Mouse (Mus musculus) spleen, postnatal 10 days (tissue): ENCODE measurements around the gene Acvr2b.
"Not testable (repeated sequence)": the region's sequence is repeated elsewhere in the genome, so short reads cannot be mapped to it uniquely, and the experiment has no call there.

Source experiments
- DNase-seq, 2 experiments: peaks; one replicate each; pipeline ENCODE4 v3.0.0; 2021 to 2022; ENCODE audit warnings: low spot score in 2 of 2

Gene Acvr2b

DNA sequence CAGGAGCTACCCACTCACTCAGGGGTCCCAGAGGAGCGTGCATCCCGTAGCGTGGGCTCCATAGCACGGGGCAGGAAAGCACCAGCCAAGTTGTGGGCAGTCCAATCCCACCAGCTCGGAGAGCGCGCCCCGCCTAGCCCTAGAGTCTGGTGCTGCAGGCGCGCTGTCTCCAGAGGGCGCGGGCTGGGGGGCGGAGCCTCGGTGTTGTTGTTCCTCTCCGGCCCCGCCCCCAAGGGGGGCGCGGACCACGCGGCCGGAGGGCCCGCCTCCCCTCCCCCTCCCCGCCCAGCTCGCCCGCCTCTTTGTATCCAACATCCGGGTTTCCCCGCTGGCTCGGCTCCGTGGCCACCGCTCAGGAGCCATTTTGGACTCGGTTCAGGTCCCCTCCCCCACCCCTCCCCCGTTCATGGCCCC lies at the start of gene Acvr2b:
Acvr2b (plus strand) TSS at position 318 of the 414 bp plus-strand sequence.
- peak; percentile 29 to 86 for DNase-seq

DNA sequence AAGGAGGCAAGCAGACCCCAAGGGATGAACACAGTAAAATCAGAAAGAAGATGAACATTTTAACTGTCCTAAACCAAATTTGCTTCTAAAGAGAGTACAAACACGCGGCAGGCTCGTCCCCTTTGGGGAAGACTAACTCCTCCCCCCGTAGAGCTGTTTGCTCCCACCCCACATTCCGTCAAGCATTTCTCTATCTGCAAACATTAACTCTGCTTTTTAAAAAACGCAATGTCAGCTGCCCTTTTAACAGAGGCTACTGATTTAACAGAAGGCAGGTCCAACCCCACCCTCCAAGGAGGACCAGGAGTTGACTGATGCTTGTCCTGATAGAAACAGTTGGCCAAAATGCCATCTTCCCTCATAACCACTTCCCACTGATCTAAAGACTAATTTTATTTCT lies 48.0 kb upstream of the Acvr2b start:
- no peak for DNase-seq

DNA sequence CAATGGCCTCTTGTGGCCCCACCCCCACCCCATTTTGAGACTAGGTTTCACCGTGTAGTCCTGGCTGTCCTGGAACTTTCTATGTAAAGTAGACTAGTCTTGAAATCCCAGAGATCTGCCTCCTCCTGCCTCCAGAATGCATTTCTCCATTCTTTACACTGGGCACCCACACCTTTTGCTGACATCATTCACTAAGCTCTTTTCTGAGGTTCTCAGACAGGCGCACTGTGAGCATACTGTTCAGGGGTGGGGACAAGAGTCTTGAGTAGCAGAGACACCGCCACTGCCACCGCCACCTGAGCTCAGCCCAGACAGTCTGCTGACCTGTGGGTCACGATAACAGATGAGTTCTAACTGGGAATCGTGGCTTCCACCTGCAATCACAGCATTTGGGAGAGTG lies 46.0 kb upstream of the Acvr2b start:
- DNase-seq, result no peak

DNA sequence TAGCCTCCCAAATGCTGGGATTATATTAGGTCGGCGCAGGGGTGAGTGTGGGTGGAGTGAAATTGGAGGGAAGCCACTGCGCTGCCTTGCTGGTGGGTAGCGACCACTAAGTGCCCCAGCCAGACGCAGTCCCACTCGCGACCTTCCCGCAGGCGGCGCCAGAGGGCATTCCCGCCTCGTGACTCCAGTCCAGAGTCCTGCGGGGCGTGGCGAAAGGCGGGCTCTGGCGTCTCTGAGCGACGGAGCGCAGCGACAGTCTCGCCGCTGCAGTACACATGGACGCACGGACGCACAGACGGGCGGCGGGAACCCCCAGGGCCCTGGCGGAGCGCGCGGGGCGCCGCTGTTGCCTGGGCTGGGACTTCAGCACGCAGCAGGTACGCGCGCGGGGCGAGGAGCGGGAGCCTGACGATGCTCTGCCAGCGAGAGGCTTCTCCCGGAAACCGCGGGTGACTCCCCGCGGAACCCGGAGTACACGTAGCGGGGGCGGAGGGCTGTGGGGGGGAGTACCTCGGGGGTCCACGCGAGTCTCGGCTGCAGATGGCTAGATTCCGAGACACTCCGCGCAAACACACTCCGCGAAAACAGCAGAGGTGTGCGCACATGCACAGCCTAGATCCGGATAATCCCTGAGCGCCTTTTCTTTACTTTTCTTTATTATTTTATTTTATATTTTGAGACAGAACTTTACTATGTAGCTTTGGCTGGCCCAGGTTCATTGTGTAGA lies 44.4 kb upstream of the Acvr2b start, which contains the start of gene Xylb:
Xylb (plus strand) TSS at position 51 of the 727 bp plus-strand sequence.
- peak; percentile 78 to 92 for DNase-seq

DNA sequence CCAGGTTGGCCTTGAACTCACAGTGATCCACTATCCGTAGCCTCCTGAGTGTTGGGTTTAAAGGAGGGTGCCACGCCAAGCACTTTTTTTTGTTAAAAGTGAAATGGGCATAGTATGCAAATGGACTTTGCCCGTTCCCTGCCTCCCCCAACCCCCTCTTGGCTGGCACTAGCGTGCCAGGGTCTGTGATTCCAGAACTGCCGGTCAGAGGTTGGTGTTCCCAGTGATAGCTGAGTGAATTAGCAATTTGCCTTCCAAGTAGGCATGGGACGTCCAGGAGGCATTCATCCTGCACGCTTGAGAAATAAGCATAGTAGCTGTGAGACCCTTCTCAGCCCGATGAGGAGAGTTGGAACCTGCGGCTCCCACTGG lies 43.9 kb upstream of the Acvr2b start:
- no peak for DNase-seq

DNA sequence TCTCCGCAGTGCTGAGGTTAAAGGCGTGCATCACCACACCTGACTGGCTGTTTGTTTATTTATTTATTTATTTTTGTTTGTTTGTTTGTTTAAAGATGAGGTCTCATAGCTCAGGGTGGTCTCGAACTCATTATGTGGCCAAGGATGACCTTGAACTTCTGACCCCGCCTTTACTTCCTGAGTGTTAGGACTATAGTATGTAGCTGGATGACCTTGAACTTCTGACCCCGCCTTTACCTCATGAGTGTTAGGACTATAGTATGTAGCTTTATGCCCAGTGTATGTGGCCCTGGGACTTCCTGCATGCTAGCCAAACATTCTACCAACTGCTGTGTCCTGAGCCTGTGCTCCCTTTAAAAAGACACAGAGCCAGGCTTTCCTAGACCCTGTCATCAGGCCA lies 40.5 kb upstream of the Acvr2b start:
- DNase-seq, result no peak

DNA sequence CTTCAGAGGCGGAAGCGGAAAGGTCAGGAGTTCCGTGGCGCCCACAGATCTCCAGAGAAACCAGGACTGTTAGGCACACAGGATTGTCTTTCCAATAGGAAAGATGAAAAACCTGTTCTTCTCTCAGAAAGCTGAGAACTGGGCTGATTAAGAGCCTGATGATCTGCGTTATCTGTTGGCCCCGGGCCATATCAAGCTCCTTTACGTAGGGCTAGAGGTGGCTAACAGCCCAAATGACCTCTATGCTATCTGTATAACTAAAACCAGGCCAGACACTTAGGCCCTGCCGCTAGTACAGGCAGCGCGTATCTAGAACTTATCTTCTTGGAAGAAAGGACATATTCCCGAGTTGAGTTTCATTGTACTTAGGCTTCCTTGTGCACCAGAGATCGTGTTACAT lies 38.7 kb upstream of the Acvr2b start:
- no peak for DNase-seq

DNA sequence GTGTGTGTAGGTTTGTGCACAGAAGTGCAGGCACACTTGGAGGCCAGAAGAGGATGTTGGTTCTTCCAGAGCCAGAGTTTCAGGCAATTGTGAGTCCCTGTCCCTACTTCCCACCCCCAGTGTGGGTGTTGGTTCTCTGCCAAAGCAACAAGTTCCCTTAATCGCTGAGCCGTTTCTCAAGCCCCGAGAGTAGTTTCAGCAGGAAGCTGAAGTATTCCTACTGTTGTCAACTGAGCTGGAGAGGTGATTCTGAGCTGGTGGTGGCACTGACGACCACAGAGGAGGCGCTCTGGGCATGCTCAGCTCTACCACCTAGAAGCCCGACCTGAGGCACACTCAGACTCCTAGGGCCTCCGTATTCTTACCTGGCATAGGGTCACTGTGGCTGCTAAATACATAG lies 36.6 kb upstream of the Acvr2b start, which contains the start of gene Slc22a14:
Slc22a14 (minus strand) TSS at position 270 of the 400 bp plus-strand sequence.
- no peak for DNase-seq

DNA sequence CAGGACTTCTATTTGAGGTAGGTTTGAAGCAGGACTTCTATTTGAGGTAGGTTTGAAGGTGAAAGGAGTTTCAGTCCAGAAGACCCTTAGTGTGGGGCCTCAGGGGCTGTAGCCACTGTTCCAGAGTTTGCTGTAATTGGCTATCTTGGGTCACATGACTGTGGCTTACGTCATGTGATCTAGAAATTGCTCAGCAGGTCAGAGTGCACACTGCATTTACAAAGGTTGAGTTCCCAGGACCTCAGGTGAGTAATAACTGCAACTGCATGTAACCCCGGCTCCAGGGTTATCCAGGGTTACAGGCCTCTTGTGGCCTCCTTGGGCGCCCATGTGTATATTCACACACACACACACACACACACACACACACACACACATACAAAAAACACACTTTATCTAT lies 33.6 kb upstream of the Acvr2b start:
- no peak for DNase-seq

DNA sequence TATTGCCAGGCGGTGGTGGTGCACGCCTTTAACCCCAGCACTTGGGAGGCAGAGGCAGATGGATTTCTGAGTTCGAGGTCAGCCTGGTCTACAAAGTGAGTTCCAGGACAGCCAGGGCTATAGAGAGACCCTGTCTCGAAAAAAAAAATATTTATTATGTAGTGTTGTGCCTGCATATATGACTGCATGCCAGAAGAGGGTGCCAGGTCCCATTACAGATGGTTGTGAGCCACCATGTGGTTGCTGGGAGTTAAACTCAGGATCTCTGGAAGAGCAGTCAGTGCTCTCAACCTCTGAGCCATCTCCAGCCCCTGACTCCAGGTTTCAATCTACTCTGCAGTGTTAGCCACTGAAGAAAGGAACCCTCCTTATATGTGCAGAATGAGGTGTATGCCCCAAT lies 31.1 kb upstream of the Acvr2b start:
- DNase-seq, result not testable (repeated sequence)

DNA sequence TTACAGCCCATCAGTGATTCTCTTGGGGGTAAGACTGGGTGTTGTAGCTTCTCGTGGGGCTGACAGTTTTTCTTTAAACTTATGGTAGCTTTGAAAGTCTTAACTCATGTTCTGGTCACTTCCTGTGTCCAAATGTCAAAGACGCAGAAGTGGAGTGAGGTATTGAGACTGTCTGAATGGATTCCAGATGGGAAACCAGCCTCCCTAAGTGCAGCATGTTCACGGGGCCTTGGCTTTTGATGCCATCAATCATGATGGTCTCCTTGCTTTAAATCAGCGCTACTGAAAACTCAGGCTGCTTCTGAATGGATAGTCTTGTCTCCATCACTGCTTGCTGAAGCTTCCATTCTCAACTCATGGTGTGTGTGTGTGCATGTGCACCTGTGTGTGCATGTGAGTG lies 30.7 kb upstream of the Acvr2b start:
- DNase-seq, result no peak

DNA sequence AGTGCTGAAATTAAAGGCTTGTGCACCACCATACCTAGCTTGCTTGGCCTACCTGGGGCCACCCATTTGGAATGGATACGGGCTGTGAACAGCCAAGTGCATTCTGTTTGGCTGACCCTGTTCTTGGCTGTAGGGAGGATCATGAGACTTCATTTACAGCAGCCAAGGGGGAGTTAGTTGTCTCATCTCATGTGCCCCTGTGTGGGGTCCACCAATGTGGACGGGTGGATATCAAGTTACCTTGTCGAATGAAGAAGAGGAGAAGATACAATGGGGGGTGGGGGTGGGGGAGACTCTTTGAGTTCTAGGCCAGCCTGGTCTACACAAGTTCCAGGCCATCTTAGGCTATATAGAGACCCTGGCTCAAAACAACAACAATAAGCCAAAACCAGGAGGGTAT lies 26.9 kb upstream of the Acvr2b start:
- DNase-seq, result no peak

DNA sequence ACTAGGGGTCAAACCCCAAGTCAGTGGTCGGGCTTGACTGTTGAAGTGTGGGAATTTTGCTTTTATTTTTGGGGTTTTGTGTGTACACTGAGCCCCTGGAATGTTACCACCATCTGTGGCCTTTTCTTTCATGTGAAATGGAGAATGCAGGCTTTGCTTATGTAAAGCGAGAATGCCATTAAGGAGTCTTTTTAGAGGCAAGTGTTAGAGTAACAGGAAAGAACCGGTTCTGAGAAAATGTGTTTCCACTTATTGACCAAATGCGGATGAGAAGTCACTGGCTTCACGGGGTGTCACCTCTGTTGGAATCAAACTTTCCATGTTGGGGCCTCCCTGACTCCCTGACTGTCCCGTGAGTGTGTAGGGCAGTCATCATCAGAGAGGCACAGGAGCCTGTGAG lies 26.4 kb upstream of the Acvr2b start:
- DNase-seq, result no peak

DNA sequence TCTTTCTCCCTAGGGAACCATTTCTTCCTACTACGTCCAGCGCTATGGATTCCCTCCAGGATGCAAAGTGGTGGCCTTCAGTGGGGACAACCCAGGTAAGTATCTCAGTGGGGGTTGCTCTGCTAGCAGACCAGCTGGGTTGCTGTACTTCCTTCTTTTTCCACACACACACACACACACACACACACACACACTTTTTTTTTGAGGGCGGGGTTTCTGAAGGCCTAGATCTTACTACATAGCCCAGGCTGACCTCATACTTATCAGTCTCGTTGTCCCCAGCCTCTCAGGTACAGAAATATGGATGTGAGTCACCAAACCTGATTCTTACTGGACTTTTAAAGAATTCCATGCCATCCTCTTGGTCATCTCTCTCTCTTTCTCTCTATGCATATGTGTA lies 23.7 kb upstream of the Acvr2b start:
- DNase-seq, result no peak

DNA sequence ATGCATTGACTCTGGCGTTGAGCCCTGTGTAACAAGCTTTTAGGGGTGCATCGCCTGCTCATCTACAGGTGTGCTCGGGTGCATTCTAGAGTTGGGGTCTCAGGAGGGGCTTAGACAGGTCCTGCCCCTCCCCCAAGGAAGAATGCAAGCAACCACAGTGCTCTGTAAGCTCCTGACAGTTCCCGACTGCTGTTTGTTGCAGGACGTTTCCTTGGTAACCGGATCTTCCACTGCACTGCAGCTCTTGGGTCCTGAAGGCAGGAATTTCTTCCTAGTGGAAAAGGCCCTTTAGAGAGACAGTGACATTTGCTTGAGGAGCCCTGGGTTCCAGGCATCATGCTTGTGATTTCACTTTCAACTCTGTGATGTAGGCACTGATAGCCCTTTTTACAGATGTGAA lies 19.3 kb upstream of the Acvr2b start:
- DNase-seq, result no peak

DNA sequence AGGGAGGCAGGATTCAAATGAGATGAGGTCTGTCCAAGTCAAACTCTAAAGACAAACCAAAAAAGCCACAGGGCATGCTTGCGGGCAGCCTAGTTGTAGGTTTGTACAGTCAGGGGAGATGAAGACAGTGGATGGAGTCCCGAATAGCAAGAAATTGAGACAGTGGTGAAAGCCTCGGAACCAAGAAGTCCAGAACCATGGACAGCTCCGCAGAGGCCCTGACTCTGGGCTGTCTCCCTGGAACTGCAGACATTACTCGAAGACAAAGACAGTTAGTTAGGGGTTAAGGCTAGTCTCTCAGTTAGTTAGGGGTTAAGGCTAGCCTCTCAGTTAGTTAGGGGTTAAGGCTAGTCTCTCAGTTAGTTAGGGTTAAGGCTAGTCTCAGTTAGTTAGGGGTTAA lies 13.0 kb upstream of the Acvr2b start:
- peak in 1 of 2 experiments; percentile 31 for DNase-seq

DNA sequence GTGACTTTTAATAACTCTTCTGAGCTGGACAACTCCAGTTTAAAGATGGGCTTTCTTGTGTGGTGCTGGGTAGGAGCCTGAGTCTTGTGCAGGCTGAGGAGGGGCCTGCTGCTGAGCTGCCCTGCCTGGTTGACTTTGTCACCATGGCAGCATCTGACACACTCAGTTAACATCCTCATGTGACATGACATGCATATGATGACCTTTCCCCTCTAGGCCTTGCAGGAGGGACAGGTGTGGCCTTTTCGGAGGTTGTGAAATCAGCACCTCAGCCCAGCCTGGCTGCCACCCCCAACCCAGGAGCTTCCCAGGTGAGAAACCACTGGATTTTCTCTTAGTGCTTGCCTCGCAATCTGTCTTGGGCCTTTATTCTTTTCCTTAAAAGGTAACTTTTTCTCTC lies 11.7 kb upstream of the Acvr2b start:
- DNase-seq, result no peak

DNA sequence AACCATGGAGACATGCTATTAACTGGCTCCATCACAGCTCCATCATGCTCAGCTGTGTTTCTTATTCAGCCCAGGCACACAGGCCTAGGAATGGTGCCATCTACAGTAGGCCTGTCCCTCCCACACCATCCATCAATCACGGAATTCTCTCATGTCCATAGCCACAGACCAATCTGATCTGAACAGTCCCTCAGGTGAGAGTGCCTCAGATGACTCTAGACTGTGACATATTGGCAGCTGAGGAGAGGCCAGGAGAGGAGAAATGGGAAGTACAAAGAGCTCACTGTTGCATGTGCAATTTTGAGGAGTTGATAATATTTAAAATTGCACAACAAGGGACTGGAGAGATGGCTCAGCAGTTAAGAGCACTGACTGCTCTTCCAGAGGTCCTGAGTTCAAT lies 7.1 kb upstream of the Acvr2b start:
- DNase-seq, result no peak

DNA sequence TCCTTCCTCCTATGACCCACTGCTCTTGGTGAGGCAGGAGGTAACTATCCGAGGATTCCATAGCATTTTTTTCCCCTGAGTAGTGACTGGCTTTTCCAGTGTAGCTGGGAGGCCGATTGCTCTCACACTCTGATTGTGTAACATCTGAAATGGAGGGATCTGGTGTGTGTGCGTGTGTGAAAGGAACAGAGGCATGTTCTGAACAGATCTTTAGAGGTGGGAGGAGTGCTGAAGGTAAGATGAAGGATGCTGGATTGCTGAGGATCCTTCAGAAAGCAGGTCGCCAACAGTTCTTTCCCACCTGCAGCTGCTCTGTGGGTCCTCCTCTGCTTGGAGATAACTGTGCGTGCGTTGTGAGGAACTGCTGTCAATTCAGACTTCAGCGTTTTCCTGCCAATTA lies 567 bp upstream of the Acvr2b start:
- DNase-seq, result no peak

DNA sequence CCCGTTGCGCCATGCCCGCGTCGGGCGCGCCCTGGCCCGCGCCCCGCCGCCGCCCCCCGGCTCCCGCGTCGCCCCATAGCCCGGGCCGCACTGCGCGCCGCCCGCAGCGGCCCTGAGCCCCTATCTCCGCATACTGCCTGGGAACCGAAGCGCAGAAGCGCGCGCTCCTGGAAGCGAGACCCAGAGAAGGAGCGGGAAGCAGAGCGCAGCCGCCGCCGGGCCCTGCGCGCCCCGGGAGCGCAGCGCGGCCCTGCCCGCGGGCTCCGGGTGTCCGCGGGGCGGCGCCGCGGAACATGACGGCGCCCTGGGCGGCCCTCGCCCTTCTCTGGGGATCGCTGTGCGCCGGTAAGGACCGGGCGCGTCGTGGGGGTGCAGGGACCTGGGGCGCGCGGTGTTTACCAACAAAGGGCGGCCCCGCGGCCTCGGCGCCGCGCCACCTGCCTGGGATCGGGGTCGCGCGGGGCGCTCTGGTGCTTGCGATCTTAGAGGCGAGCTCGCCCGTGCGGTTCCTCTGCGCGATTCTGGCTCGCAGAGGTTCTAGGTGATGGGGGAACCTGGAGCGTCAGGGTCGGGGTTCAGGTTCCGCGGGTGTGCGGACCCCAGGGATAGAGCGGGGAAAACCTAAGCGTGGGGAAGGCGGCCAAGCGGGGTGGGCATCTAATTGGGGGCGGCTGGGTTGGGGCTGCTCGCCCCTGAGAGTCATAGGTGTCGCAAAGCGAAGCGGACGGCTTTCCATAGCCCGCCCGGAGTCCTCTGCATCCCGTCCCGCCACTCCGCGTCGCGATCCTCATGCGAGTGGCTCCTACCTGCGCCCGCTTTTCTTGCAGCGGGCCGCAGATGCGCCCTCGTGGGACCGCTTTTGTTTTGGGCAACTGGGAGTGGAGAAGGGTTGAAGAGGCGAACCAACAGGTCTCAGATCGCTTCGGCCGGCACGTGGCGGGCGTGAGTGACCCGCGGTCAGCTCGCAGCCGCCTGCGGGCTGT lies 626 bp downstream of the Acvr2b start:
- DNase-seq, result peak; percentile 20 to 29

DNA sequence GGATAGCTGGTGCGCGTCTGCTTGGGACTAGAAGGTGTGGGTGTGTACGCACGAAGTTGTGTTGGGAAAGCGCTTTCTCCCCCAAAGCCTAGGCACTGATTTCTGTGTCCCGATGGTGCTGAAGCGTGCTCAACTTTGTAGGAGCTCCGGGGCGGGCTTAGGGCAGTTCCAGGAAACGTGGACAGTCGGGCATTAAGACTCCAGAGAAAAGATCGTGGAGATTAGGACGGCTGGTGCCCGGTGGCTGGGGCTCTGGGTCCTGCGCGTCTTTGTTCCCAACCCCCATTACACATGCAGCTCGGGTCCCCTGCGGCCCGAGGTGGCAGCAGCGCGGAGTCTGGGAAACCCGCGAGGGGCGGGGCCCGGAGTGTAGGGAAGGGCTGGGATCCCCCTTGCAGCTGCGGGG lies 1.3 kb downstream of the Acvr2b start:
- DNase-seq, result no peak

DNA sequence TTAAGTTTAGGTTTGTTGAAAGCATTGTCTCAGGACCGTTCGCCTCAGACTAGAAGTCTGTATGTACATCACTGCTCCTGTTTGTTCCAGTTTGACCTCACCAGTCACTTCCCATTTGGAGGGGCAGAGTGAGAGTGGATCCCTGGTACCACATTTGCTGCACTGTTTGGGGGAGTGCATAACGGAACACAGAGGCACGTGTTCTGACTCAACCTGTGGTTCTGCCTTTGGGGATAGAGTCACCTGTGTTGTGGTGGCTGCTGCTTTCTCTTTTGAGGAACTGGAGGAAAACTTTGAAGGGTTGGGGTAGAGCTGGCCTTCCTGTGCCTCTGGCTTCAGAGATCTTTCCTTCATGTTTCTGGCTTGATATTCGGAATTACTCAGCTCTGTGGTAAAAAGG lies 2.2 kb downstream of the Acvr2b start:
- no peak for DNase-seq

DNA sequence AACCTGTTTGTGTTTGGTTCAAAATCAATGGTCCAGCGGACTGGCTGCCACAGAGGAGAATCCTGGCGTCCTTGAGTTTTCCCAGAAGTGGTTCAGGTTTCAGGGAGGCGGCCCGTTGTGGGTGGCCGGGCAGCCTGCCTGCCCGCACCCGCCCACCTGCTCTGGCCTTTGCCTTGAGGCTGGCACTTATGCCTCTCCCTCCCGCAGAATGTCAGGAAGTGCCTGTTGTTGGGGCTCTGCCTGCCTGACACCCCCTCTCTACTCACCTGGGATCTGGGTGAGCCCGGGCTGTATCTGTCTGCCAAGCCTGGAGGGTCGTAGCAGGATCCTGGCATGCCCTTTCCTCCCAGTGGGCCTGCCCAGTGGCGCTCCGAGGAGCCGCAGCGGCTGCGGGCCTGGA lies 6.0 kb downstream of the Acvr2b start:
- DNase-seq, result no peak
